Mouse (Mus musculus) erythroid progenitor cell, adult 5-6 weeks (primary cell): Measurements from ENCODE around the gene Dbndd2. TPM values are rescaled to one million over a fixed set of nuclear protein-coding genes. Genes with fewer than 3 reads are reported as not detected.

Experiments used
- ATAC-seq: replicated peaks from 2 replicates; pipeline ENCODE4 v1.8.0; 2016; ENCODE audit warnings: moderate number of reproducible peaks, mild to moderate bottlenecking, moderate TSS enrichment, inconsistent platforms; ENCODE audit not compliant: poor library complexity, low FRiP score, severe bottlenecking
- total RNA-seq, 2 experiments: library from RNA; stranded (forward) in 1 of 2; stranded (reverse) in 1 of 2; fragments of 150-400 nt in 1 of 2; fragments of 186-747, 209-891 nt in 1 of 2; gene quantifications; 2 replicates each; pipeline versions ENCODE4 v1.2.3 to v1.2.4; 2015 to 2017; ENCODE audit warnings: low replicate concordance in 2 of 2

Gene Dbndd2
- total RNA-seq, 2 experiments from 2014 or later: 0.61 to 6.3 TPM

- ATAC-seq: no peak
Observed at GRCm38 (mm10) chr2:164453047-164453757, 32.7 kb upstream of the Dbndd2 start.

- no peak for ATAC-seq
Observed at GRCm38 (mm10) chr2:164453887-164454500, 31.9 kb upstream of the Dbndd2 start.

GRCm38 (mm10) chr2:164454846-164455245 is 31.1 kb upstream of the Dbndd2 start:
- no peak for ATAC-seq

- ATAC-seq: no peak
Observed at GRCm38 (mm10) chr2:164455421-164456190, 30.3 kb upstream of the Dbndd2 start.

GRCm38 (mm10) chr2:164456413-164456812 is 29.5 kb upstream of the Dbndd2 start:
- ATAC-seq: no peak

GRCm38 (mm10) chr2:164456864-164457300 is 29.0 kb upstream of the Dbndd2 start, which contains the start of gene Sys1:
TSS of gene Sys1 (plus strand) at chr2:164456964.
- ATAC-seq: no peak

- ATAC-seq: no peak
Observed at GRCm38 (mm10) chr2:164457942-164458341, 28.0 kb upstream of the Dbndd2 start.

GRCm38 (mm10) chr2:164458535-164458934 is 27.4 kb upstream of the Dbndd2 start:
- no peak for ATAC-seq

GRCm38 (mm10) chr2:164460745-164461551 is 25.0 kb upstream of the Dbndd2 start, which contains the start of gene Gm20458:
TSS of gene Gm20458 (plus strand) at chr2:164460967.
- ATAC-seq: peak; percentile 98

GRCm38 (mm10) chr2:164465161-164465560 is 20.7 kb upstream of the Dbndd2 start:
- ATAC-seq: no peak

- no peak for ATAC-seq
Observed at GRCm38 (mm10) chr2:164466787-164467186, 19.1 kb upstream of the Dbndd2 start.

GRCm38 (mm10) chr2:164470254-164470653 is 15.7 kb upstream of the Dbndd2 start:
- no peak for ATAC-seq

- ATAC-seq: no peak
Observed at GRCm38 (mm10) chr2:164473624-164474023, 12.3 kb upstream of the Dbndd2 start, which contains the start of gene Trp53tg5. TSS of gene Trp53tg5 (minus strand) at chr2:164473724.

- ATAC-seq: no peak
Observed at GRCm38 (mm10) chr2:164486258-164487114, 580 bp downstream of the Dbndd2 start.

GRCm38 (mm10) chr2:164487115-164487527 is 1.2 kb downstream of the Dbndd2 start:
- ATAC-seq: no peak

GRCm38 (mm10) chr2:164487812-164488211 is 1.9 kb downstream of the Dbndd2 start:
- ATAC-seq: no peak

- no peak for ATAC-seq
Observed at GRCm38 (mm10) chr2:164494126-164494525, 8.2 kb downstream of the Dbndd2 start.

GRCm38 (mm10) chr2:164496331-164496730 is 10.4 kb downstream of the Dbndd2 start:
- ATAC-seq: no peak
